ENCODE assay signal across 17 mouse cellular contexts in the genomic region with DNA sequence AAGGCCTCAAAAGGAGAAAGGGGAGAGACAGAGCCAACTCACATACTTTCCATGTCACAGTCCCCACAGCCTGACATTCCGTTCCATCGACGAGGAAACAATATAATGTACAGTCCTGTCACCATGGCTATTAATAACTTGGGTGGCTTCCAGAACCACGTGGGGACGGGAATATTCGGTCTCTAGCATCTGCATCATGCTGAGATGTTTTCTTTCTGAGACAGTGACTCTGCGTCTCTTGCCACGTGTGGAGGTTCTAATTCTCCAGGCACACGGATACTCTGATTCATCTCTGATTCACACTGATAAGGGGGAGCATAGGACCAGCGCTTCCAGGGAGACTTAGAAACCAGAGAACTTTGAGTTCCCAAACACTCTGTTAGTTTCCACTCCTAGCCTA.
DNase-seq lines count a peak whose midpoint lies in the region; ATAC-seq and TF ChIP-seq lines count a peak whose summit lies in the region.
"Had no signal": no experiment of that assay in that cellular context is flagged by ENCODE, and none has a peak within 500 bp of the region (broad histone marks: within the 10 kb centered on the region; RNA-seq: fewer than 3 reads in every experiment).

No protein-coding gene starts in this region.

- H3K4me1 ChIP-seq in heart, adult 2 months (ENCODE audit: control insufficient read depth, insufficient read depth, low read length), result peaks cover 7% of the 10 kb centered on the region
- no peaks in the 10 kb centered on the region for H3K4me1 ChIP-seq in lung, postnatal 0 days (ENCODE audit: insufficient read depth, low read depth, low read length)
- peaks cover 32% of the 10 kb centered on the region for H3K4me1 ChIP-seq in heart, embryonic 16.5 days (ENCODE audit: control insufficient read depth, insufficient read depth, low read length)
- H3K4me1 ChIP-seq: embryonic facial prominence, embryonic 15.5 days had no signal

- H3K36me3 ChIP-seq in heart, adult 2 months (ENCODE audit: control insufficient read depth, insufficient read depth, low read length), result no peaks in the 10 kb centered on the region; the same call in 1 of the 2 replicates
- H3K36me3 ChIP-seq in lung, postnatal 0 days (ENCODE audit: insufficient read depth, low read length), result no peaks in the 10 kb centered on the region
- no peaks in the 10 kb centered on the region for H3K36me3 ChIP-seq in heart, embryonic 16.5 days (ENCODE audit: control insufficient read depth, insufficient read depth)
- H3K36me3 ChIP-seq: embryonic facial prominence, embryonic 15.5 days had no signal

- H3K4me2 ChIP-seq in lung, postnatal 0 days (replicated peaks; ENCODE audit: low read depth, low read length), result no peak overlapping the region
- H3K4me2 ChIP-seq in heart, embryonic 16.5 days (ENCODE audit: low read depth, low read length), result no peak overlapping the region
- H3K4me2 ChIP-seq: embryonic facial prominence, embryonic 15.5 days; hindbrain, embryonic 14.5 days had no signal

- no peak for TF ChIP-seq EP300 in heart, adult 2 months (IDR thresholded peaks at IDR 0.05; ENCODE audit: insufficient read depth, low read depth, low read length)
- TF ChIP-seq EP300 in lung, postnatal 0 days (IDR thresholded peaks at IDR 0.05), result no peak

- WGBS in heart, adult 2 months, result 34% methylated on average over 10 of the region's 10 CpGs
- 53% methylated on average over 10 of the region's 10 CpGs for WGBS in lung, postnatal 0 days
- 26% methylated on average over 10 of the region's 10 CpGs for WGBS in heart, embryonic 16.5 days

- H3K9me3 ChIP-seq in lung, postnatal 0 days (ENCODE audit: low read length), result no peaks in the 10 kb centered on the region
- H3K9me3 ChIP-seq in heart, embryonic 16.5 days (replicated peaks; ENCODE audit: control insufficient read depth, low read length), result no peaks in the 10 kb centered on the region
- H3K9me3 ChIP-seq: embryonic facial prominence, embryonic 15.5 days had no signal

- no peaks in the 10 kb centered on the region for H3K27me3 ChIP-seq in heart, adult 2 months (ENCODE audit: control insufficient read depth, insufficient read depth, low read length)
- no peaks in the 10 kb centered on the region for H3K27me3 ChIP-seq in lung, postnatal 0 days (replicated peaks; ENCODE audit: insufficient read depth, low read length)
- H3K27me3 ChIP-seq in heart, embryonic 16.5 days (ENCODE audit: control insufficient read depth, insufficient read depth, low read length), result no peaks in the 10 kb centered on the region
- H3K27me3 ChIP-seq: embryonic facial prominence, embryonic 15.5 days had no signal

- H3K9ac ChIP-seq in heart, adult 2 months (ENCODE audit: low read depth, low read length), result no peak overlapping the region
- H3K9ac ChIP-seq in lung, postnatal 0 days (replicated peaks; ENCODE audit: low read depth), result no peak overlapping the region
- H3K9ac ChIP-seq in heart, embryonic 16.5 days (ENCODE audit: low read length), result no peak overlapping the region
- H3K9ac ChIP-seq: embryonic facial prominence, embryonic 15.5 days; hindbrain, embryonic 14.5 days had no signal

- no peaks in the 10 kb centered on the region for H3K79me2 ChIP-seq in heart, adult 2 months (replicated peaks; ENCODE audit: control insufficient read depth, insufficient read depth, low read length)

- peak; percentile 37 for ATAC-seq in lung, postnatal 0 days
- peak; percentile 28; the same call in 1 of the 2 replicates for ATAC-seq in heart, embryonic 16.5 days (replicated peaks; ENCODE audit: extremely low read depth, insufficient read depth, low FRiP score)
- no peak for ATAC-seq in CD4-positive, CD25-positive, alpha-beta regulatory T cell, adult 4 months
- ATAC-seq: forebrain, embryonic 14.5 days had no signal

- H3K27ac ChIP-seq in heart, adult 2 months, result no peak overlapping the region
- H3K27ac ChIP-seq in lung, postnatal 0 days (ENCODE audit: low read length), result no peak overlapping the region
- peak overlapping the region; percentile 5; the same call in 1 of the 2 replicates for H3K27ac ChIP-seq in heart, embryonic 16.5 days (ENCODE audit: low read length)
- H3K27ac ChIP-seq: embryonic facial prominence, embryonic 15.5 days; hindbrain, embryonic 14.5 days; layer of hippocampus, adult 2 months had no signal

- TF ChIP-seq POLR2A in heart, adult 2 months (IDR thresholded peaks at IDR 0.05; ENCODE audit: insufficient read depth, low read depth, low read length), result no peak

- intact Hi-C loops in heart, adult 2 months (cut with DNase I), result loop anchor here (5.0 to 10.0 kb wide), 2 partner anchors 168 to 526 kb away; no protein-coding TSS in a partner anchor

- no peak overlapping the region for H3K4me3 ChIP-seq in heart, adult 2 months
- no peak overlapping the region for H3K4me3 ChIP-seq in lung, postnatal 0 days (ENCODE audit: low read depth, low read length)
- no peak overlapping the region for H3K4me3 ChIP-seq in heart, embryonic 16.5 days (ENCODE audit: low read length)
- H3K4me3 ChIP-seq: embryonic facial prominence, embryonic 15.5 days; layer of hippocampus, adult 2 months had no signal

- DNase-seq in heart, adult 8-10 months (ENCODE audit: low spot score), result peak; percentile 23
- no peak for DNase-seq in heart, adult 2 months
- peak; percentile 19 for DNase-seq in lung, postnatal 0 days (ENCODE audit: low spot score)
- no peak for DNase-seq in lung, postnatal 14 days
- peak; percentile 80 for DNase-seq in NIH3T3 (ENCODE audit: low read depth)
- DNase-seq in cerebellum, postnatal 25 days, result no peak
- DNase-seq: gastrocnemius, postnatal 10 days; kidney, adult 18-20 months; liver; lung, adult 2 months; thymus, postnatal 14 days had no signal

- TF ChIP-seq CTCF in heart, adult 2 months (IDR thresholded peaks at IDR 0.05), result no peak
- no peak for TF ChIP-seq CTCF in lung, postnatal 0 days (IDR thresholded peaks at IDR 0.05)

Comparison
In these comparisons a context has a peak if more than half of its experiments do, and no peak if none do; other contexts are left out.
1. DNase-seq: peak in heart, adult 8-10 months (single experiment), lung, postnatal 0 days (single experiment) and NIH3T3 (single experiment); none in heart, adult 2 months (0 of 2), lung, postnatal 14 days (single experiment) and cerebellum, postnatal 25 days (0 of 2).